Comparison of ENCODE assay signal across 18 mouse cellular contexts in the genomic region with DNA sequence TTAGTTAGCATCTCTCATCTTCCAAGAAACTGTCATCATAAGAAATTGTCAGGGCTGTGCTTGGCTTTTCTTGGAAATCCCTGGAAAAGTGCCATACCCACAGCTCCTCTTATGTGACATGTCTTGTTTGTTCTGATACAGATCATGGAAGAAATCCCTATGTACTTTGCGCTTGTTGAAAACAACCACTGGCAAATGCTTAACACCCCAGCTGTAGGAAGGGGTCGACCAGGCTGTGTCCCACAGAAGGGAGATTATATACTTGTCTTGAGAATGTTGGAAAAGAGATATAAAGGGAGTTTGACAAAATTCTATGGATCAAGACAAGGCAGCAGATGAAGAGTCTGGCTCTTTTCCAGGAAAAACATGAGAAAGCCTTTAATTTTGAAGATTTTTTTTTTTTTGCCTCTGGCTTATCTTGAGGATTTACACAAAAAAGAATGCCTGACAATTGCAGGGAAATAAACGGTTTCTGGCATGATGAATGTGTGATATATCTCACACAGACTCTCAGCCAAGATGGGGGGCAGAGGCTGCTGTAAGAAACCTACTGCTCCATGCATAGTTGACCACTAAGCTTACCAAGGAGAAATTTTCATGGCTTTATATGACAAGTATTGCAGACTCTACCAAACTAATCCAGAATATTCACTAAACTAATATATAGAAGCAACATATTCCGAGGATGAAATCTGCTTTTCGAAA.
DNase-seq lines count a peak whose midpoint lies in the region; ATAC-seq and TF ChIP-seq lines count a peak whose summit lies in the region.
"Had no signal": no experiment of that assay in that cellular context is flagged by ENCODE, and none has a peak within 500 bp of the region (broad histone marks: within the 10 kb centered on the region; RNA-seq: fewer than 3 reads in every experiment).

No protein-coding gene starts in this region.

- no peaks in the 10 kb centered on the region for H3K9me3 ChIP-seq in embryonic facial prominence, embryonic 14.5 days (ENCODE audit: control insufficient read depth, low read length)
- no peaks in the 10 kb centered on the region for H3K9me3 ChIP-seq in embryonic facial prominence, embryonic 10.5 days
- H3K9me3 ChIP-seq: embryonic facial prominence, embryonic 13.5 days; hindbrain, embryonic 15.5 days; limb, embryonic 15.5 days; midbrain, embryonic 12.5 days; neural tube, embryonic 12.5 days had no signal

- H3K4me2 ChIP-seq in embryonic facial prominence, embryonic 14.5 days (ENCODE audit: low read depth, low read length) = no peak overlapping the region
- H3K4me2 ChIP-seq: embryonic facial prominence, embryonic 13.5 days; hindbrain, embryonic 15.5 days; limb, embryonic 15.5 days; midbrain, embryonic 12.5 days; neural tube, embryonic 12.5 days had no signal

- no peak overlapping the region for H3K27ac ChIP-seq in embryonic facial prominence, embryonic 14.5 days (replicated peaks; ENCODE audit: low read depth, low read length)
- no peak overlapping the region for H3K27ac ChIP-seq in embryonic facial prominence, embryonic 10.5 days (replicated peaks)
- H3K27ac ChIP-seq in left cerebral cortex, adult 2 months = no peak overlapping the region
- H3K27ac ChIP-seq: embryonic facial prominence, embryonic 13.5 days; hindbrain, embryonic 15.5 days; limb, embryonic 15.5 days; midbrain, embryonic 12.5 days; neural tube, embryonic 12.5 days had no signal

- H3K9ac ChIP-seq in embryonic facial prominence, embryonic 14.5 days (ENCODE audit: low read depth, low read length) = no peak overlapping the region
- H3K9ac ChIP-seq: embryonic facial prominence, embryonic 13.5 days; hindbrain, embryonic 15.5 days; limb, embryonic 15.5 days; midbrain, embryonic 12.5 days; neural tube, embryonic 12.5 days had no signal

- intact Hi-C loops in left cerebral cortex, adult 2 months (cut with DNase I) = no loop called here

- WGBS in embryonic facial prominence, embryonic 14.5 days = 58% methylated on average over 5 of the region's 5 CpGs
- WGBS in embryonic facial prominence, embryonic 10.5 days = 83% methylated on average over 5 of the region's 5 CpGs

- peak; percentile 22; the same call in 1 of the 2 replicates for ATAC-seq in embryonic facial prominence, embryonic 14.5 days (ENCODE audit: low read depth)

- H3K27me3 ChIP-seq in embryonic facial prominence, embryonic 14.5 days (replicated peaks; ENCODE audit: control insufficient read depth, insufficient read depth, low read length) = no peaks in the 10 kb centered on the region
- no peaks in the 10 kb centered on the region for H3K27me3 ChIP-seq in embryonic facial prominence, embryonic 10.5 days (replicated peaks; ENCODE audit: low read depth, poor library complexity, severe bottlenecking)
- H3K27me3 ChIP-seq: embryonic facial prominence, embryonic 13.5 days; hindbrain, embryonic 15.5 days; limb, embryonic 15.5 days; midbrain, embryonic 12.5 days; neural tube, embryonic 12.5 days had no signal

- DNase-seq in embryonic facial prominence, embryonic 14.5 days (ENCODE audit: low spot score) = peak; percentile 82
- no peak for DNase-seq in embryonic facial prominence, embryonic 10.5 days (ENCODE audit: low spot score)
- peak; percentile 4 for DNase-seq in left cerebral cortex, adult 11 months (ENCODE audit: low spot score)
- DNase-seq in left cerebral cortex, adult 2 months (ENCODE audit: extremely low spot score in 1 of 2, low spot score in 2 of 2) = no peak
- DNase-seq in right cerebral cortex, adult 18-20 months = peak; percentile 11
- no peak for DNase-seq in right cerebral cortex, postnatal 14 days
- DNase-seq in right cerebral cortex, postnatal 4 days = peak; percentile 7
- no peak for DNase-seq in liver
- DNase-seq: adrenal gland, postnatal 14 days; heart, adult 18-20 months; kidney, adult 9 months; layer of hippocampus, adult 9-11 months; lung, postnatal 10 days had no signal

- H3K4me3 ChIP-seq in embryonic facial prominence, embryonic 14.5 days (ENCODE audit: low read depth, low read length) = no peak overlapping the region
- no peak overlapping the region for H3K4me3 ChIP-seq in embryonic facial prominence, embryonic 10.5 days
- no peak overlapping the region for H3K4me3 ChIP-seq in left cerebral cortex, adult 2 months
- H3K4me3 ChIP-seq: embryonic facial prominence, embryonic 13.5 days; hindbrain, embryonic 15.5 days; limb, embryonic 15.5 days; midbrain, embryonic 12.5 days; neural tube, embryonic 12.5 days had no signal

- TF ChIP-seq CTCF in left cerebral cortex, adult 2 months (IDR thresholded peaks at IDR 0.05) = no peak

- no peaks in the 10 kb centered on the region for H3K4me1 ChIP-seq in embryonic facial prominence, embryonic 14.5 days (ENCODE audit: control insufficient read depth, insufficient read depth, low read length)
- no peaks in the 10 kb centered on the region for H3K4me1 ChIP-seq in embryonic facial prominence, embryonic 10.5 days
- H3K4me1 ChIP-seq: embryonic facial prominence, embryonic 13.5 days; hindbrain, embryonic 15.5 days; limb, embryonic 15.5 days; midbrain, embryonic 12.5 days; neural tube, embryonic 12.5 days had no signal

- H3K36me3 ChIP-seq in embryonic facial prominence, embryonic 14.5 days (ENCODE audit: control insufficient read depth, insufficient read depth, low read length) = no peaks in the 10 kb centered on the region
- H3K36me3 ChIP-seq in embryonic facial prominence, embryonic 10.5 days (replicated peaks) = no peaks in the 10 kb centered on the region
- H3K36me3 ChIP-seq: embryonic facial prominence, embryonic 13.5 days; hindbrain, embryonic 15.5 days; limb, embryonic 15.5 days; midbrain, embryonic 12.5 days; neural tube, embryonic 12.5 days had no signal

Comparison
In these comparisons a context has a peak if more than half of its experiments do, and no peak if none do; other contexts are left out.
1. DNase-seq: peak in embryonic facial prominence, embryonic 14.5 days (single experiment), left cerebral cortex, adult 11 months (single experiment), right cerebral cortex, adult 18-20 months (single experiment) and right cerebral cortex, postnatal 4 days (single experiment); none in embryonic facial prominence, embryonic 10.5 days (single experiment), left cerebral cortex, adult 2 months (0 of 2), right cerebral cortex, postnatal 14 days (single experiment) and liver (single experiment).